Mouse (Mus musculus) erythroblast, embryonic 14.5 days (primary cell): ENCODE measurements around the gene 2210017I01Rik.

Experiments
- GATA1 ChIP-seq: IDR thresholded peaks from 2 replicates; pipeline ENCODE4 v1.6.1; 2012; ENCODE audit warnings: low read length, inconsistent platforms, mixed read lengths
- TAL1 ChIP-seq: IDR thresholded peaks from 3 replicates; pipeline ENCODE4 v1.6.1; 2012; ENCODE audit warnings: low read length, inconsistent platforms, mixed read lengths

DNA sequence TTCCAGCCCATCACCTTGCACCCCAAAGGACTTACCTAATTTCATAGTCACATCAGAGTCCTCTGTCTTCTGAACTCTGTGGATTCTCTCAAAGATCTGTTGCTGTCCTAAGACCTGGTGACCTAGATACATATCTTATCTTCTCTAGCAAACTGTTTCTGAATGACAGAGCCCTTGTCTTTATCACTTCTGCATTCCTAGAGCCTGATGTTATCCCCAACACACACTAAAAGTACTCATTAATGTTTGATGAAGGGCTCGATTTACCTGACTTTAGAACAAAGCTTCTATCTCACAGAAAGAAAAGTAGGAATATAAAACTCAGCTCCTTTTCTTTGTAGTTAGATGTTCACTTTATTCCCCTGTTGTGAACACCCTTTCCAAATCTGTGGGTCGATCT lies 14.3 kb upstream of the 2210017I01Rik start, which contains the start of gene Lce6a:
- no peak for TF ChIP-seq GATA1
- TF ChIP-seq TAL1 = no peak
